Mouse (Mus musculus) retina, adult 2 months (tissue): ENCODE measurements around the gene Dbp.

Source experiments
- DNase-seq: peaks from one replicate; pipeline ENCODE4 v3.0.0-alpha.2; 2012; ENCODE audit warnings: low read depth, low spot score

Gene Dbp

DNA sequence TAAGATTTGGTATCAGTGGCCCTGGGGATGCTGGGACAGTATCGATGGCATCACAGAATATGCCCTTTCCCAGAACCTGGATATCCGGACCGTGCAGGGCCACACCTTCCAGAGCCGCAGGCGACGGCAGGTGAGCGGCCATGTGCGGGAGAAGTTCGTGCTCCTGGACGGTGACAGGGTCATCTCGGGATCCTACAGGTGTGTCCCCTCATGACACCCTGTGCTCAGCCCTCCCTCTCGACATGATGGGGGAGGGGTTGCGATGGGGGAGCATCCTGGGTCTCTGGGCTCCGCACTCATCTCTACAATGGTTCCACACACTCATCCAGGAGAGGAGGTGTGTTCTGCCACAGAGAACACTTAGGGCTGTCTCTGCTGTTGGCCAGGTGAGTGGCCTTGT is 18.9 kb downstream of the Dbp start:
- DNase-seq = no peak

GRCm38 (mm10) chr7:45725151-45725550 is 20.3 kb downstream of the Dbp start:
- no peak for DNase-seq

GRCm38 (mm10) chr7:45725713-45726112 is 20.8 kb downstream of the Dbp start, which contains the start of gene Spaca4:
Gene Spaca4, minus strand, starts transcription at chr7:45725813.
- DNase-seq = no peak

DNA sequence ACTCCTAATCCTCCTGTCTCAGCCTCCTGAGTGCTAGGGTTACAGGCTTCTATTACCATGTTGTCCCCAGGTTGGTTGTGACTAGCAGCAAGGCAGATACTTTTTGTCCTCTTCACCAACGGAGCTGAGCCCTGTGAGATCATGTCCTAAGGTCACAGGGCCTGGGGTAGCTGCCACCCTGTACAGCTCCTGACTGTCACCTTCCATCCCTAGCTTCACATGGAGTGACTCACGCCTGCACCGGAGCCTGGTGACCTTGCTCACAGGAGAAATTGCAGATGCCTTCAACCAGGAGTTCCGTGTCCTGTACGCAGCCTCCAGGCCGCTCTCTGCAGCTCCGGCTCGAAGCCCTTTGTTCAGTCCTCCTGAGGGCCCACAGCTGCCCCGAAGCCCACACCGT is 21.5 kb downstream of the Dbp start:
- DNase-seq = no peak

DNA sequence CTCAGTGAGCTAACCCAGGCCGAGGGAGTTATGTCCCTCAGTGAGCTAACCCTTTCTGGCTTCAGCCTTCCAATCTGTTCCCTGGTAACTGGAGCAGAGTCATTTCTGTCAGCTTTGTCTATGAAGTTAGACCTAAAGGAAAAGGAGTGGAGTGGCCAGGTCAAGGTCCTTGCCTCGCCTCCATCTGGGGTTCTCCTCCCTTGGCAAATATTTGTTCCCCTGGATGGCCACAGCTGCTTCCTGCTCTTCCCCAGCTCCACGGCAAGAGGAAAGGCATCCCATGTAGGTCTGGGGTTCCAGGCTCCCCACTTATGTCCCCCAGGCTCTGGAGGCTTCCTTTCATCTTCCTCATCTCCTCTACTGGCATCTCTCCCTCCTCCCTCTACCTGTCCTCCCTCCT is 22.7 kb downstream of the Dbp start:
- DNase-seq = no peak

DNA sequence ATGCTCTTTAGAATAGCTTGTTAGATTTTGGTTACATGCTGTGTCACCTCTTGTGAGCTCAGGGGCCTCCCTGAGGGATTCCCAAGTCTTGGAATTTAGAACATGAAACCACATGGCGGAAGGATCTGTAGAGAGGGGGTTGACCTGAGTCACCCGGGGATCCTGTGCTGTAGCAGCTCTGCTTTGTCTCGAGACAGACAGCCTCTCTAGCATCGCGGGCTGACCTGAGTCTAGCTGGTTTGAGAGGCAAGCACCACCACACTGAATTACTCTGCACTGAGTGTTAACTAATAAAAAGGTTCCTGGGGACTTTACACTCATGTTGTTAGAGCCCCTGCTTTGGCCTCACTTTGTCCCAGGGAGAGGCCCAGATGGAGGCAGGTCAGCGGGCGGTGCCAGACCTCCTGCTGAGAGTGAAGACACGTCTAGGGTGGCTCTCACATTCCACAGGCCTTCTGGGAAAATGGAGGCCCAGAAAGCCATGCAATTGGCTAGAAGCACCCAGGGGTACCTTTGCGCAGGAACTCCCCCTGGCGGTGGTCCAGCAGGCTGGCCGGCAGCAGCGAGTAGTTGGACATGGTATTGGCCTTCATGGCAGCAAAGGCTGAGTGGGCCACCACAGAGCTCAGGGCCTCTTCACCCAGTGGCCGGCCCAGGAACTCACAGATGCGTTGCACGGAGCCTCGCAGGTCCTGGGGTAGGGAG is 26.0 kb downstream of the Dbp start:
- no peak for DNase-seq

GRCm38 (mm10) chr7:45733477-45733876 is 28.6 kb downstream of the Dbp start:
- DNase-seq = no peak

DNA sequence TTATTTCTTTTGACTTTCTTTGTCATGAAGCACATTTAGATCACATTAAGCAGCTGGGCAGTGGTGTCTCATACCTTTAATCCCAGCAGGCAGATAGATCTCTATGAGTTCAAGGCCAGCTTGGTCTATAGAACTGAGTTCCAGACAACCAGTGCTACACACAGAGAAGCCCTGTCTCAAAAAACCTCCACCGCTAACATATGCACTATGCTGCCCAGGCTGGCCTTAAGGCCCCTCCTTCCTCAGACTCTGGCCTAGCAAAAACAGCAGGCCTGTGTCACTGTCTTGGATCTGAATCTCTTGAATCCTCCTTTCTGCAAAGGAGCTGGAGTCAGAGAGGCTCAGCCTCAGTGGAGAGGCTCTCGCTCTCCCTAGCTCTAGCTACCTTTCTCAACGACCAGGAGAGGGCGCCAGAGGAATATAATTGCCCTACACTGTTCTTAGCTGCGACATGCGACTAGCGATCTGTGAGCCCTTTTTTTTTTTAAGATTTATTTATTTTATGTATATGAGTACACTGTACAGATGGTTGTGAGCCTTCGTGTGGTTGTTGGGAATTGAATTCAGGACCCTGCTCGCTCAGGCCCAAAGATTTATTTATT is 34.4 kb downstream of the Dbp start:
- peak; percentile 77 for DNase-seq

GRCm38 (mm10) chr7:45739820-45740219 is 34.9 kb downstream of the Dbp start:
- DNase-seq = no peak

DNA sequence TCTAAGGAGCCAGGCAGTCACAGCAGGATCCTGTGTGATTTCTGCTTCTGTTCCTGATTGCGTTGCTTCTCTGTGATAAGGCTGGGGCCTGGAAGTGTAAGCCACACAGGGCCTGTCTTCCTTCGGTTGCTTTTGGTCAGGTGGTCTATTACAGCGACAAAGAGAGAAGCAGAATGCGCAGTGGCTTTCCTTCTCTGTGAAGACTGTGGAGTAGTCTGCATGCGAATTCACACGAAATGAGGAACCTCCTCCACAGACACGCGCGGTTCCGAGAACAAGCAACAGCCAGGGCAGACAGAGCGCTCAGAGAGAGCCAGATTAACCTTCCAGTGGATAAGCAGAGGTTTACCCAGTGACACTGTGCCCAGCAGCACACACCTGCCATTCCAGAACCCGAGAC is 36.4 kb downstream of the Dbp start:
- no peak for DNase-seq

GRCm38 (mm10) chr7:45741777-45742176 is 36.9 kb downstream of the Dbp start:
- DNase-seq = no peak

DNA sequence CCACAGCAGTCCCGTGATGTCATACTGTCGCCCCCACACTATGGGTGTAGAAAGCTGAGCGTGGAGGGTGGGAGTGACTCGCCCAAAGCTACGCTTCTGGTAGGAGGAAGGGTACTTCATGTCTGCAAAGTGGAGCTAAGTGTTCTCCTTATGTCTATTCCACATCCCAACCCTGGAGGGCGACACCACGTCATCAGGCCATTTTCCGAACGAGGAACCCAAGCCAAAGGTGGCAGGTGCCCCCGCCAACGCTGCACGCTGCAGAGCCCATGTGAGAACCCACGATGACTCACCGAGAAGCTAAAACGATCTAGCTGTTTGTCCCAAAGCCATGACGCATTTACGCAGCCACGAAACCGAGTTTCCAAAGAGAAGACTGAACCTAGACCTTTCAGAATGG is 37.5 kb downstream of the Dbp start:
- DNase-seq = no peak

DNA sequence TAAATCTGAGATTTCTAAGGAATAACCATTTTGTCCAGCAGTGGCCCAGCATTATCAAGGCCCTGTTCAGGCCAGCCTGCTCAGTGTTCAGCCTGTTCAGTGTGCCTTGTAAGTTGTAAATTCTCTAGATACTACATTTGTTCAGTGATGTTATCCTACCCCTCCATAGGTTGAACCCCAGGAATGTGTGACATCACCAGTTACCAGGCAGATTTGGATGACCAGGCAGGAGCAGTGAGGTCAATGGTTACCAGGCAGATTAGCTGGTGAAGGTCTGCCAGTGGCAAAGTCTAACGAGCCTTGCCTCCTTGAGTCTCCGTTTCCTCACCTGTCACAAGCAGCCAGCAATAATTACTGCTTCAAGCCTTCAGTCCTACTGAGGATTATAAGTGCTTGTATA is 39.5 kb downstream of the Dbp start:
- peak; percentile 63 for DNase-seq

DNA sequence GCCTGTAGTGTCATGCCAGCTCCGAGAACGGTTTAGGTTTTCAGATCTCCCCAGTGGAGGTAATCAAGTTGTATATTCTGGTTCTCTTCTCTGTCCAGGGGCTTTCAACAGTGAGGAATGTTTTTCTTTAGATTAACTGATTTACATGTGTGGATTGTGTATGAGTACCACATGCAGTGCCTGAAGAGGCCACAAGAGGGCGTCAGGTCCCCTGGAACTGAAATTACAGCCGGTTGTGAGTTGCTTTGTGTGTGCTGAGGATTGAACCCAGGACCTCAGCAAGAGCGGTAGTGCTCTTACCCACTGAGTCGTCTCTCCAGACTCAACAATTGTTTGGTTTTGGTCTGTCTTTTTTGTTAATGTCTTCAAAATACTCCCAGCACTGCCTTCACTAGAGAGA is 41.6 kb downstream of the Dbp start:
- DNase-seq = no peak

- DNase-seq = no peak
These were observed 42.6 kb downstream of the Dbp start for GRCm38 (mm10) chr7:45747450-45747849.

GRCm38 (mm10) chr7:45748110-45748509 is 43.2 kb downstream of the Dbp start:
- no peak for DNase-seq

- DNase-seq = no peak
These were observed 44.5 kb downstream of the Dbp start for GRCm38 (mm10) chr7:45749401-45749800.

- DNase-seq = no peak
These were observed 45.3 kb downstream of the Dbp start for GRCm38 (mm10) chr7:45750162-45750561.

DNA sequence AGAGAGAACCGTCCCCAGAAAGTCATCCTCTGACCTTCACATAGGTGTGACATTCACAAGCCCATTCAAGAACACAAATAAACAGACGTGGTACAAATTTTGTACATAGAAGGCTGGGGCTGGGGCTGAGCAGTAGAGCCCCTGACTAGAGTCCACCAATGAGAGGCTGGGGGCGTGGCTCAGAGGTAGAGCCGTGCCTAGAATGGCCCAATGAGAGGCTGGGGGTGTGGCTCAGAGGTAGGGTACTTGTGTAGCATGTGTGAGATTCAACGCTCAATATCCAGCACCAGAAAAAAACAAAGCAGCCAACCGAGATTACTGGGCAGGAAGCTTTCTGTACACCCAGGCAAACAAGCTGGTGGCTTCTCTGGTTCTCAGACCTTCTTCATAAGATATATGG is 50.8 kb downstream of the Dbp start:
- no peak for DNase-seq

GRCm38 (mm10) chr7:45759400-45759799 is 54.5 kb downstream of the Dbp start:
- no peak for DNase-seq
